Mouse (Mus musculus) left cerebral cortex, postnatal 25 days (tissue): ENCODE data around the gene Abat. TPM values are rescaled to one million over a fixed set of nuclear protein-coding genes. Genes with fewer than 3 reads are reported as not detected.
A peak's percentile ranks its signal among the peaks of the same experiment; 100 is the strongest.

Source experiments
- DNase-seq, 2 experiments: peaks; one replicate each; pipeline ENCODE4 v3.0.0; 2022; ENCODE audit warnings: low spot score in 2 of 2, mixed read lengths in 1 of 2
- intact Hi-C: fragments of 180-260 bp; cut with DNase I; formaldehyde crosslinking; loops from one replicate; pipeline ENCODE4 v1.15.1; 2025
- total RNA-seq, 2 experiments: library from RNA; stranded (reverse); gene quantifications; 2 replicates each; pipeline ENCODE4 v1.2.3; 2021

The Abat gene
- total RNA-seq: 100 to 1,000 TPM; 147 to 179 TPM

GRCm38 (mm10) chr16:8513236-8513906 is at the start of gene Abat:
Abat (plus strand) TSS chr16:8513429.
- intact Hi-C loops: no loop called here
- peak; percentile 93 to 97 for DNase-seq

GRCm38 (mm10) chr16:8470132-8470531 is 43.1 kb upstream of the Abat start:
- intact Hi-C loops: loop anchor here (5.0 kb wide), 1 partner anchor 53 kb away; no protein-coding TSS in a partner anchor
- DNase-seq: no peak

DNA sequence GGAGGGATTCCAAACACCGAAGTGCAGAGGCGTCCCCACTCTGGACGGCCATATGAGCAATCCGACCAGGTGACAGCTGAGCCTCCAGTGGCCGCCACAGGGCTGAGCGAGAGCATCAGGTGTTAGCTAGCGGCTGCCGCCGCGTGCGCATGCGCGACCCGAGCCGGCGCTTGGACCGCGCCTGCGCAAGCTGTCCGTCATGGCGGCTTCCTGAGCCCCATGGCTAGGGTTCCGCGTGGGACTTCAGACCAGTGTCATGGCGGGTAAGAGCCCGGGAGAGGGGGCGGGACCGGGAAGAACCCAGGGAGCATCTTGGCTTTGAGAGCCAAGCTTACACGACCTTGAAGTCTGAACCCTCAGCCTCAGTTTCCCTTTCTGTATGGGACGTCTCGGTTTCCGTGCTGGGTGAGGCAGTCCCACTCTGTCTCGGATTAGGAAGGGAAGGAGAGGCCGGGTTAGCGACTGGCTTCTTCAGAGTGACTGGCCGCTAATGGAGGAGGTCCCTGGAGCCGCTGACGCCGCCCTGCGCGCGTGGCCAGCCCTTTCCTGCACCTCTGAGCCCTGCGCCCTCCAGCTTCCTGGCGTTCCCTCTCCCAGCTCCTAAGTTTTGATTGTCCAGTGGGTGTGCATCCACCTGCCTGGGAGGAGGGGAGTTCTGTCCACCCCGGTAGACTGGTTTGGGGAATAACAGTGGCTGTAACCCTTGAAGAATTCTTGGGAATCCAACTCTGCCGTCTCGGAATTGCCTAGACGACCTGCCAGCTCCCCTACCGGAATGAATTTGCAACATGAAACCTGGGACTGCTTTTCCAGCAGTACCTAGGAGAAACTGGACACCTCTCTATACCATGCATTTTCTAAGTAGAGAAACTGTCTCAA is 42.4 kb upstream of the Abat start, which contains the start of gene Mettl22:
Gene Mettl22 (plus strand): TSS at position 186 of the 879 bp plus-strand sequence.
- DNase-seq: peak; percentile 90 to 94
- intact Hi-C loops: loop anchor here (5.0 kb wide), 1 partner anchor 54 kb away; no protein-coding TSS in a partner anchor

DNA sequence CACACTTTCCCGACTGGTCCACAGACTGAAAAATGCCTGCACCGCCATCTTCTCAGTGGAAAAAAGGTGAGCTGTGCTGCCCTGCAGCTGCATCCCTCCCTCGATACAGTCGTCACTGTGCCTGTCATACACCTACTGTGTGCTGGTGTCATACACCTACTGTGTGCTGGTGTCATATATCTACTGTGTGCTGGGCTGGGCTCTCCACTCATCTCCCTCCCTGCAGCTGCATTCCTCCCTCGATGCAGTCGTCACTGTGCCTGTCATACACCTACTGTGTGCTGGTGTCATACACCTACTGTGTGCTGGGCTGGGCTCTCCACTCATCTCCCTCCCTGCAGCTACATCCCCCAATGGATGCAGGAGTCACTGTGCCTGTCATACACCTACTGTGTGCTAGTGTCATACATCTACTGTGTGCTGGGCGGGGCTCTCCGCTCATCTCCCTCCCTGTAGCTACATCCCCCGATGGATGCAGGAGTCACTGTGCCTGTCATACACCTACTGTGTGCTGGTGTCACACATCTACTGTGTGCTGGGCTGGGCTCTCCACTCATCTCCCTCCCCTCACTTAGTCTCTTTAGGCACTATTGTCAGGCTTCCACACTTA is 25.7 kb upstream of the Abat start:
- intact Hi-C loops: no loop called here
- no peak for DNase-seq

- peak in 1 of 2 experiments; percentile 26 for DNase-seq
- intact Hi-C loops: no loop called here
These were observed 23.9 kb upstream of the Abat start for GRCm38 (mm10) chr16:8489340-8489739.

DNA sequence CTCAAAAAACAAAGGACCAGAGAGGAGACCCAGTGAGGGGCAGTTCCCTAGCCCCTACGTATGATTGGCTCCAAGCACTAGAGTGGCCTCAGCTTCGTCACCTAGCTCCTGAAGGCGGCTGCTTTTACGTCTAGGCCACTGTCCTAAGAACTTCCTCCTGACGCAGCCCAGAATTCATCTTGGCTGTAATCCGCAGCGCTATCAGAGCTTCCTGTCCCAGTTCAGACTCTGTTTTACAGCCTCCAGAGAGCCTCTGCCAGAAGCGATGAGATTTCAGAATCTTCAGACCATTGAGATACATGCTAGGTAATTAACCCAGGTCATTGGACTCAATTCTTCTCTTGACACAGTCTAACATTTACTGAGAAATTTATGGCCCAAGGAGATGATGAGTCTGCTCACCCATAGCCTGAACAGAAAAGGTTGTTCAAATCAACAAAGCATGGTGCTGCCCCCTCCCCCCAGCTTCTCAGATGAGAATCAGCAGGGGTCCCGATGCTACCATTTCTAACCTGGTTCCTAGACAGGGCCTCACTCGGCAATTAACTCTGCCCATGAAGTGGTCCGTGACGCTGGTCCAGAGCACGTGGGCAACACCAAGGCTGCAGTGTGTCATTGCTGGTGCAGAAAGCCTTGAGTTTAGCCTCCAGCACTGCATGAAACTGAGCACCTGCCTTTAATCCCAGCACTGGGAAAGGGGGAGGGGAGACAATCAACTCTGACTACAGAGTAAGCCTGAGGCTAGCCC is 21.3 kb upstream of the Abat start:
- intact Hi-C loops: loop anchor here (5.0 to 10.0 kb wide), 3 partner anchors 80 to 375 kb away; partner anchors contain the start of genes Pmm2 and Tmem186
- DNase-seq: no peak

GRCm38 (mm10) chr16:8494268-8494667 is 19.0 kb upstream of the Abat start:
- DNase-seq: peak; percentile 56 to 69
- intact Hi-C loops: loop anchor here (1.0 to 10.0 kb wide), 5 partner anchors 82 to 373 kb away; partner anchors contain the start of genes Carhsp1, Pmm2 and Tmem186

DNA sequence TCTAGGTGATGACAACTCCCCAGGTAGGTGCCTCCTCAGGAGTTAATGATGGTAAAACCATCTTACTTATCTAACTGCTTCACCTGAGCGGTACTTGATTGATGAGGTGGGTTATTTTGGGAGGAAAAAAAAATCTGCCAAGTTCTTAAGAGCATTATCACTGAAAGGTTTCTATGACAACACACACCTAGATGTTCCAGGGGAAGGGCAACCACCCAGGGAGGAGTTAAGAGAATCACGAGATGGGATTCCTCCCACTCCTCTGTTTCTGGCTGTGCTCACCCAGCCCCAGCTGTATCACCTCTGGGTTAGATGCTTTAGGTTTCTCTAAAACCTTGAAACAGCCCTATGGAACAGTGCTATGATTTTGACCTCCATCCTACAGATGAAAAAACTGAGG is 16.3 kb upstream of the Abat start:
- intact Hi-C loops: loop anchor here (10.0 kb wide), 1 partner anchor 138 kb away; the partner anchor contains the start of genes Pmm2 and Tmem186
- no peak for DNase-seq

DNA sequence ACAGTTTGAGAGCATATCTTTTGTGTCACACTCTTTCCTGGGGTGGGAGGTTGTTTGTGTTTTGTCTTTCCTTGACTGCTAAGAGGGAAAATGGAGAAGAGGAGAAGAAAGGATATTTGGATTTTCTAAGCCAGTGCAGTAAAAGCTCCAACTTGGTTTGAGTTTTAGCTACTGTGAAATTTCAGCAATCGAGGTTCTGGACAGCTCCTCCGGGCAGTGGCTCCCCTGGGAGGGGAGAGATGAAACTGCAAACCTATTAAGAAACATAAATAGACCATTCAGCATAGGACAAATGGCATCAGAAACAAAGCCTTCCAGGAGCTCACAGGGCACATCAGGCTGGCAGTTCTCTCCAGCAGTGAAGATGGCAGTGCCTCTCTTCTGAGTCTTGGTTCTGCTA is 9.0 kb upstream of the Abat start:
- intact Hi-C loops: no loop called here
- no peak for DNase-seq

DNA sequence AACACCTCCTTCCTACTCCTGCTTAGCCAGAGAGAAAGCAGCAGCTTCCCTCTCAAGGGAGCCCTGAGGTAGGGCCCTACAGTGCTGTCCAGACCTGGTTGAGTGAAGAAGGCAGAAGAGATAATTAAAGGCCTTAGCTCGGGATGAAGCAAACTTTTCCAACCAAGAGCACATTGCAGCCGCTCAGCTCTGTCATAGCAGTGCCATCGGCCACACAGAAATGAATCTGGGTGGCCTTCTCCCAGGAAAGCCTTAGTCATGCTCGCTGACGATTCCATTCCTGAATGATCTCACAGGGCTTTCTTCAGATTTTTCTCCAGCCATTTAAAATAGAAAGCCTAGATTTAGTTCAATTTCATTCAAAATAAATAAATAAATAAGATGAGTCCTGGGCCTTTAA is 3.3 kb upstream of the Abat start:
- DNase-seq: no peak
- intact Hi-C loops: no loop called here

DNA sequence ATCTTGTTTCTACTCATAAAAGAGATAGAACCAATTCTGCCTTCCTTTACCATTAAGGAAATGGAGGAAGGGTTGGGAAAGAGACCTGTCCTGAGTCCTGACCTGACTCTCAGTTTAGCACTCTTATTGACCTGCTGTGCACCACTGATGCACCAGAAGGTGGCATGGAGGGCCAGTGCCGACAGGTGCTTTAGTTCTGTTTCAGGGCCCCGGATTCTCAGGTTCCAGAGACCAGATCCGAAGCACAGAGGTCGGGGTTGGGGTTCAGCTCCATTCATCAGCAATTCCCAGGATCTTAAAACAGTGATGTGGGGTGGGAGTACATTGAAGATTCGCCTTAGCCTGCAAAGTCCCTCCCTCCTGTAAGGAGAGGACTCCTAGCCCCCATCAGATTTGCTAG is 399 bp upstream of the Abat start:
- no peak for DNase-seq
- intact Hi-C loops: no loop called here

GRCm38 (mm10) chr16:8514180-8514579 is 951 bp downstream of the Abat start:
- DNase-seq: no peak
- intact Hi-C loops: no loop called here

DNA sequence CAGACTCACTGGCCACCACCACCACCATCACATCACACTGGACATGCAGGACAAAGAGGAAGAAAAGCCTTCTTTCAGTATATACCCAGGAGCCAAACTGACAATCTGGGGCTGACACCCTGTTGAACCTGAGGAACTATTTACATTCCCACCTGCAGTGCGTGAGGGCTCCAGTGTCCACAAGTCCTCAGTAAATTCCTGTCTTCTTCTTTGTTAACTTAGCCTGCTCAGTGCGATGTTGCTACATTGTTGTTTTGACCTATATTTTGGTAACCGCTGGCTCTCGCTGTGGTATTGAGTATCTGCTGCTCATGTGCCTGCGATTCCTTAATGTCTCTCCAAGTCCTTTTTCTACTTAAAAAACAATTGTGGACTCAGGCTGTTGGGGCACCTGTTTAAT is 7.3 kb downstream of the Abat start:
- no peak for DNase-seq
- intact Hi-C loops: no loop called here

DNA sequence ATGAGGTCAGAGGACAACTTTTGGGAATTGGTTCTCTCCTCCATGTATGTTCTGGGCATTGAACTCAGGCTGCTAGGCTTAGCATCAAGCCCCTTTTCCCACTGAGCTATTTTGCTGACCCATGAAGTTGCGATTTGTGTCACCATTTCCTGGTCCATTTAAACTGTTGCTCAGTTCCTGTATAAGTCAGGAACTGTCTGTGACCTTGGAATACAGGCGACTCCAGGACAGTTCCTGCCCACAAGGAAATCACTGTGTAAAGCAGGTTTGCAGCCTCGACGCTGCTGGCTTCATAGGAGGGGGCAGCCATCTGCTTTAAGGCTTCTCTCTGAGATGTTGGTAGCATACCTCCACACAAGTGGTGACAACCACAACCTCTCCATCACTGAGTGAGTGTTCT is 8.1 kb downstream of the Abat start:
- intact Hi-C loops: no loop called here
- no peak for DNase-seq

DNA sequence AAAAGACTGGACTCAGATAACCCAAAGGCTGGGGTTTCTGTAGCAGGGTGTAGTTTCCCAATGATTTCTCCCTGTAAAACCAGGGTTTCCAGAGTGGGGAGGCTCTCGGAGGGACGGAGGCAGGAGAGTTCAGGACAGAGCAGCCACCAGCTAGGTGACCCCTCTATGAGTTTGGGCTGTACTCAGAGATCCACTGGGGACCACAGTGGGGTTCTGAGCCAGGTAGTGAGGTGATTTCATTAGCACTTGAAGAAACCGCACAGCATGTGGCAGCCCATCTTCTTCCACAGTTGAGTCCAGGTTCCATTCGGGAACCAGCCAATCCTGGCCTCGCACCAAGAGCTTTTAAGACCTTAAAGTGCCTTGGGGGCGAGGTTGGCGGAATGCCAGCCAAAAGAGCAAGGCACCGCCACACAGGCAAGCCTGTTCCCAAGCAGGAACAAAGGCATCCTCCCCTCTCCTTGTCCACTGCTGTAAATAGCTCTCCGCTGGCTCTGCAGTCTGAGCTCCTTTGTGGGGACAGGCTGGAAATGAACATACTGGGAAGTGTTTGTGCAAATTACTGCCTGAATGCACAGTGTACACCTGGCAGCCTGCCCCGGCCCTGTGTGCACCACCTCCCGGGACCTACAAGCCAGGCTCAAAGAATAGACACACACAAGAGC is 10.4 kb downstream of the Abat start:
- intact Hi-C loops: no loop called here
- peak; percentile 46 to 54 for DNase-seq

GRCm38 (mm10) chr16:8524163-8524847 is 11.1 kb downstream of the Abat start:
- intact Hi-C loops: no loop called here

GRCm38 (mm10) chr16:8525293-8525692 is 12.1 kb downstream of the Abat start:
- intact Hi-C loops: no loop called here
- DNase-seq: no peak

More at GRCm38 (mm10) chr16:8524163-8524847, 11.1 kb downstream of the Abat start:
- no peak for DNase-seq

DNA sequence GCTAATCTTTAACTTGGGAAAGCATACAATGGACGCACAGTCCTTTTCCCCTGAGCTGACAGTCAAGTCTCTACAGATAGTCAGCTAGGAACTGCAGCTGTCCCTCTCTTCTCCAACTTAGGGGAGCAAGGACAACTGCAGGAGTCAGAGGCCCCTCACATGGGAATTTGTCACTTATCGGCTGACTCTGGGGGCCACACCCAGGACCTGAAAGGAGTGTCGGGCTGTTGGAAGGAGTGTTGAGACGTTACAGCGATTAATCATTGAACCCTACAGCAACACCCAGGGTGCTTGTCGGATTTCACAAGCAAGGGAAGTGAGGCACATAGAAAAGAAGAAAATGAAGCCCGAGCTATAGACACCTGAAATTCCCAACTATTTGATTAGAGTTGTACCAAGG is 12.6 kb downstream of the Abat start:
- intact Hi-C loops: no loop called here
- no peak for DNase-seq
